Mouse (Mus musculus): ENCODE results near the gene Gabrd. TPM values are rescaled to one million over a fixed set of nuclear protein-coding genes. Genes with fewer than 3 reads are reported as not detected.

Gene Gabrd
- total and polyA plus RNA-seq, 3 experiments = 0.50 to 1.1 TPM; not detected in 1

DNA sequence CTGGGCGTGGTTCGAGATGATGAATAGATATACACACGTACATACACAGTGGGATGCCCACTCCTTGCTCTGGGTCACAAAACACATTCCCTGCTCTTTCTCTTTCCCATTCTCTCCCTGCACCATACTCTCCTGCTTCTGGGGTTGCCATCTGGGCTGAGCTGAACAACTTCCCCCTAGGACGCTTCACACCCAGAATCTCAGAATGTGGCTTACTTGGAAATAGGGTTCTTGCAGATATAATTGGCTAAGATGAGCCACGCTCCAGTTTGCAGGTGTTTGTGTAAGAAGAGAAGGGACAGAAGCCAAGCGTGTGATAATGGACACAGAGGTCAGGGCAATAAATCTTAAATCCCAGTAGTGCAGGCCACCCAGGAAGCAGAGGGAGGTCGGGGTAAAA, 15.9 kb downstream of the Gabrd start:
- H3K4me1 ChIP-seq (ENCODE audit: control insufficient read depth in 1 of 2, insufficient read depth in 2 of 2, low read length in 2 of 2) = no peaks in the 10 kb centered on the region
- no peaks in the 10 kb centered on the region for H3K36me3 ChIP-seq (ENCODE audit: control insufficient read depth in 1 of 2, insufficient read depth in 2 of 2, low read length in 2 of 2)
- H3K9me3 ChIP-seq (replicated peaks; ENCODE audit: insufficient read depth, low read length) = no peaks in the 10 kb centered on the region
- no peak for DNase-seq (ENCODE audit: low read depth, low spot score)
- no peaks in the 10 kb centered on the region for H3K79me2 ChIP-seq (ENCODE audit: control insufficient read depth, insufficient read depth, low read length, poor library complexity)
- no peak overlapping the region for H3K27ac ChIP-seq (ENCODE audit: control insufficient read depth, low read depth, low read length)
- no peak overlapping the region for H3K9ac ChIP-seq (ENCODE audit: control insufficient read depth, low read depth, low read length, poor library complexity, severe bottlenecking)
- TF ChIP-seq TBP (IDR thresholded peaks at IDR 0.05; ENCODE audit: low read depth, low read length) (no peak), NELFE (IDR thresholded peaks at IDR 0.05; ENCODE audit: low read depth, low read length) (no peak), MAZ (IDR thresholded peaks at IDR 0.05; ENCODE audit: low read depth, low read length) (no peak), CHD1 (IDR thresholded peaks at IDR 0.05; ENCODE audit: low read depth, low read length) (no peak), ELF1 (IDR thresholded peaks at IDR 0.05; ENCODE audit: low read depth, low read length) (no peak), KAT2A (conservative IDR thresholded peaks at IDR 0.05; ENCODE audit: low read depth, low read length) (no peak), SIN3A (IDR thresholded peaks at IDR 0.05; ENCODE audit: low read length) (no peak), ETS1 (IDR thresholded peaks at IDR 0.05; ENCODE audit: low read depth, low read length) (no peak), TCF12 (IDR thresholded peaks at IDR 0.05; ENCODE audit: low read depth, low read length) (no peak), ZKSCAN1 (IDR thresholded peaks at IDR 0.05; ENCODE audit: low read depth, low read length) (no peak), POLR2AphosphoS5 (IDR thresholded peaks at IDR 0.05; ENCODE audit: borderline replicate concordance, low read depth, low read length) (no peak), BHLHE40 (IDR thresholded peaks at IDR 0.05; ENCODE audit: borderline replicate concordance, low read depth, low read length) (no peak), MAX (IDR thresholded peaks at IDR 0.05; ENCODE audit: low read length) (no peak)
- peaks cover 4 to 13% of the 10 kb centered on the region in 2 experiments for H3K27me3 ChIP-seq (ENCODE audit: control insufficient read depth in 1 of 2, insufficient read depth in 2 of 2, low read length in 2 of 2)
- H3K4me3 ChIP-seq (ENCODE audit: control insufficient read depth in 1 of 2, insufficient read depth in 1 of 2, low read depth in 2 of 2, low read length in 2 of 2) = no peak overlapping the region

DNA sequence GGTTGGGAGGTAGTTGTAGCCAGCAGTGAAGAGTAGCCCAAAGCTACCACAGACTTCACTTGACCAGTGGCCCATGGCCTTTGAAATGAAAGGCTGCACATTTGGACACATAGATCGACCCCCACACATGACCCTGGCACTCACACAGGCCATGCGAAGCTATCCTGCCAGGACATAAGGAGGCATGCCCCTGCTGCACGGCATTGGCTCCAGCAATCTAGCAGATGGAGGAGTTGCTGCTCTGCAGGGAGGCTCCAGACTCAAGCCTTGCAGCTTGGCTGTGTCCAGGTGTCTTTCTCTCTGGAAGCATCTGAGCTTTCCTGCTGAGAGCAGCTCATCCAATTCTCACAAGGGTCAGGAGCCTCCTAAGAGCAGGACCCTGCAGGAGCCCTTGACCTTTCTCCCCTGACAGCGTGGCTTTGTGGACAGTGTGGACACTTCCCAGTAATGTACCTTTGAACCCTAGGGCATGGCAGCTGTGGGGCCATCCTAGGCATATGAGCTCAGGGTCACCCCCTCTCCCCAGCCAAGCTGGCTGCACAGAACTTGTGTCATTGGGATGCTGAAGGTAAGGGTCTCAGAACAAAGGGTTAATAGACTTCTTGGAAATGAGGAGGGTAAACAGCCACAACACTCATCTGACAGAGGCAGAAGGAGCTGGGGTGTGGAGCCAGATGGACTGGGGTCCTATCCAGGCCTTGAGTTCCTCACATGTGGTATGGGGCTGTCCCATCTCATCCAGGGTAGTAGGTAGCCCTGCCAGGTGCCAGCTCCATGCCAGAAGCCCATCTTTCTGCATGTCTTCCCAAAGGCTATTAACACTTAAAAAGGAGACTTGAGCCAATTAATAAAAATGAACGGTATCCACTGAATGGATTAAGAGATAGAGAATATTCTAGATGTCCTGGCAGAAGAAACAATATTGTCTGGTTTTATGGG, 25.8 kb downstream of the Gabrd start:
- H3K9me3 ChIP-seq (replicated peaks; ENCODE audit: insufficient read depth, low read length) = no peaks in the 10 kb centered on the region
- DNase-seq (ENCODE audit: low read depth, low spot score) = no peak
- H3K79me2 ChIP-seq (ENCODE audit: control insufficient read depth, insufficient read depth, low read length, poor library complexity) = no peaks in the 10 kb centered on the region
- H3K27me3 ChIP-seq (ENCODE audit: control insufficient read depth in 1 of 2, insufficient read depth in 2 of 2, low read length in 2 of 2) = peaks cover 7 to 13% of the 10 kb centered on the region in 2 experiments
- no peak overlapping the region for H3K4me3 ChIP-seq (ENCODE audit: control insufficient read depth in 1 of 2, insufficient read depth in 1 of 2, low read depth in 2 of 2, low read length in 2 of 2)
- no peak overlapping the region for H3K27ac ChIP-seq (ENCODE audit: control insufficient read depth, low read depth, low read length)
- no peaks in the 10 kb centered on the region for H3K4me1 ChIP-seq (ENCODE audit: control insufficient read depth in 1 of 2, insufficient read depth in 2 of 2, low read length in 2 of 2)
- H3K36me3 ChIP-seq (ENCODE audit: control insufficient read depth in 1 of 2, insufficient read depth in 2 of 2, low read length in 2 of 2) = no peaks in the 10 kb centered on the region
- no peak overlapping the region for H3K9ac ChIP-seq (ENCODE audit: control insufficient read depth, low read depth, low read length, poor library complexity, severe bottlenecking)
- no peak for TF ChIP-seq CTCF (IDR thresholded peaks at IDR 0.05 in 2 of 3, conservative IDR thresholded peaks at IDR 0.05 in 1 of 3; ENCODE audit: control insufficient read depth in 1 of 3, insufficient read depth in 1 of 3, low read depth in 2 of 3, low read length in 3 of 3, poor library complexity in 1 of 3, severe bottlenecking in 1 of 3)
- no peak for TF ChIP-seq MAZ (IDR thresholded peaks at IDR 0.05; ENCODE audit: low read depth, low read length)
- no peak for TF ChIP-seq ELF1 (IDR thresholded peaks at IDR 0.05; ENCODE audit: low read depth, low read length)
- TF ChIP-seq SMC3 (IDR thresholded peaks at IDR 0.05; ENCODE audit: low read depth, low read length) = no peak
- no peak for TF ChIP-seq TAL1 (IDR thresholded peaks at IDR 0.05; ENCODE audit: low read length)

Measured in MEL (cell line).